In genomic region chr1:78612959-78613358, GRCm38 (mm10) we compare ENCODE assay signal across 24 mouse cellular contexts.
"Had no signal": no experiment of that assay in that cellular context is flagged by ENCODE, and none has a peak within 500 bp of the region (broad histone marks: within the 10 kb centered on the region; RNA-seq: fewer than 3 reads in every experiment).

No protein-coding gene starts in this region.

- DNase-seq: gastrocnemius, postnatal 10 days; gastrocnemius, postnatal 25 days; heart, adult 18-20 months; heart, postnatal 14 days; heart, postnatal 36 days; kidney, adult 11 months; kidney, adult 2 months; kidney, adult 9 months; kidney, postnatal 14 days; kidney, postnatal 36 days; layer of hippocampus, adult 9-11 months; layer of hippocampus, postnatal 36 days; left cerebral cortex, postnatal 4 days had no signal

- ATAC-seq: hindbrain, postnatal 0 days; intestine, embryonic 15.5 days; liver, embryonic 12.5 days had no signal

- H3K27me3 ChIP-seq: heart, embryonic 13.5 days; heart, embryonic 15.5 days; hindbrain, embryonic 13.5 days; hindbrain, embryonic 15.5 days; intestine, embryonic 15.5 days; kidney, embryonic 15.5 days; limb, embryonic 13.5 days; limb, embryonic 15.5 days; liver, embryonic 12.5 days had no signal

- H3K36me3 ChIP-seq: heart, embryonic 13.5 days; heart, embryonic 15.5 days; hindbrain, embryonic 13.5 days; hindbrain, embryonic 15.5 days; intestine, embryonic 15.5 days; kidney, embryonic 15.5 days; limb, embryonic 13.5 days; limb, embryonic 15.5 days; liver, embryonic 12.5 days had no signal

- H3K4me3 ChIP-seq: heart, embryonic 13.5 days; heart, embryonic 15.5 days; hindbrain, embryonic 13.5 days; hindbrain, embryonic 15.5 days; intestine, embryonic 15.5 days; kidney, embryonic 15.5 days; limb, embryonic 13.5 days; limb, embryonic 15.5 days; liver, embryonic 12.5 days had no signal

- H3K4me2 ChIP-seq: heart, embryonic 11.5 days; heart, embryonic 13.5 days; heart, embryonic 15.5 days; hindbrain, embryonic 13.5 days; hindbrain, embryonic 15.5 days; intestine, embryonic 15.5 days; kidney, embryonic 15.5 days; limb, embryonic 13.5 days; limb, embryonic 15.5 days; liver, embryonic 12.5 days had no signal
